Mouse (Mus musculus): Measurements from ENCODE around the gene Hes6. TPM values are rescaled to one million over a fixed set of nuclear protein-coding genes. Genes with fewer than 3 reads are reported as not detected.

Gene Hes6
- polyA plus RNA-seq (2011; ENCODE audit: insufficient read depth, insufficient read length, low replicate concordance, missing spikeins), result 23.3 and 32.9 TPM in 2 replicates

DNA sequence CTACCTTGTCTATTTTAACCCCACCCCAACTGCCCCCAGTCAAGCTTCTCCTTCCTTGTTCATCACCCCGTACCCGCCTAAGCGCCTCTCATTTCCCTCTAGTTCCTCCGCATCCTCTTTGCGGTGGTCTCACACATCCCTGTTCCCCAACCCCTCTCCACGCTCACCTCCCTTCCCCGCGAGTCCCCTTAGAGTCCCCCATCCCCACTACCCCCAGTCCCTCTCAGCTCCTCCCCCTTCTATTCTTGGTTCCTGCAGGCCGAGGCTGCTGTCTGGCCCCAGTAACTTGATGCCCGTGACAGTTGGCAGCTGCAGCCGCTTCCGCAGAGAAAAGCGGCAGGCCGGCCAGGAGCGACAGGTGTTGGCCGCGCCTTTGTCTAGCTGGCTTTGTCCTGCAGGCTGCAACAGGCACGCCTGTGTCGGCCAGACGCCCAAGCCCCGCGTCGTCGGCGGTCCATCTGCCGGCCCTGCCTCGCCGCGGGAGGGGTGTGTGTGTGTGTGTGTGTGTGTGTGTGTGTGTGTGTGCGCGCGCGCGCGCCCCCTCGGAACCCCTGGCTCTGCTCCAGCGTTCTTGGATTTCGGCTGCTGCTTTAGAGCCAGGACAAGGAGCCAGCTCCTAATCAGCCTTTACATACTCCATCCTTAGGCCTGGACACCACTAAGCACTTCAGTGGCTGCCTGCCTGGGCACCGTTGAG lies at the start of gene Hes6:
Gene Hes6 (minus strand): TSS at position 141 of the 697 bp plus-strand sequence.
- Histone ChIP-seq H3K4me3 (replicated peaks; ENCODE audit: control insufficient read depth, low read depth, low read length) (peak within 1 kb of the TSS; percentile 84), H3K27ac (ENCODE audit: control insufficient read depth, insufficient read depth, low read depth, low read length, poor library complexity) (peak within 1 kb of the TSS; percentile 90), H3K4me1 (ENCODE audit: control insufficient read depth, insufficient read depth, low read length) (peaks cover 2% of the 10 kb centered on the region)
- no peak for TF ChIP-seq CTCF (IDR thresholded peaks at IDR 0.05; ENCODE audit: control insufficient read depth, insufficient read depth, low read length)
- TF ChIP-seq POLR2A (IDR thresholded peaks at IDR 0.05; ENCODE audit: borderline replicate concordance, control insufficient read depth, low read depth, low read length), result peak; percentile 69; the same call in 1 of the 2 replicates
- under 1% methylated on average over 39 of the region's 39 CpGs for WGBS

- Histone ChIP-seq H3K4me1 (ENCODE audit: control insufficient read depth, insufficient read depth, low read length) (no peaks in the 10 kb centered on the region; the same call in 1 of the 2 replicates), H3K27ac (ENCODE audit: control insufficient read depth, insufficient read depth, low read depth, low read length, poor library complexity) (no peak overlapping the region), H3K4me3 (replicated peaks; ENCODE audit: control insufficient read depth, low read depth, low read length) (no peak overlapping the region)
- 83% methylated on average over 13 of the region's 13 CpGs for WGBS
- TF ChIP-seq POLR2A (IDR thresholded peaks at IDR 0.05; ENCODE audit: borderline replicate concordance, control insufficient read depth, low read depth, low read length) (no peak), CTCF (IDR thresholded peaks at IDR 0.05; ENCODE audit: control insufficient read depth, insufficient read depth, low read length) (no peak)
Observed at GRCm38 (mm10) chr1:91463336-91463995, 49.6 kb upstream of the Hes6 start.

DNA sequence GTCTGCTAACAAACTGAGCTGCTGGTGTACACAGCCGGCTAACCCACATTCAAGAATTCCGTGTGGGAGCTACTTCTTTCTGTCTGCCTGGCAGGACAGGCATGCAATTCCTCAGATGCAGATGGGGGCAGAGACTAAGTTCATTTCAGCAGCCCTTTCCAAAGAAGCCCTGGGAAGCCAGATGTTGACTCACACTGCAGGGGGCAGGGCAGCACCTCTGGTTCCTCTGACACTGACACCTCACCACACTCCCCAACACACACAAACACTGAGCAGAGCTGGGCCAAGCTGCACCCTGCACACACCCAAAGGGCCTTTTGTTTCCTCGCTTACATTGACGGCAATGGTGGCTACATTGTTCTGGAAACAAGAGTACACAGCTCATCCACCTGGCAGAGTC lies 46.7 kb upstream of the Hes6 start:
- WGBS, result 65% methylated on average over 4 of the region's 4 CpGs
- no peak overlapping the region for H3K4me3 ChIP-seq (replicated peaks; ENCODE audit: control insufficient read depth, low read depth, low read length)
- peaks cover 2% of the 10 kb centered on the region; the same call in 1 of the 2 replicates for H3K4me1 ChIP-seq (ENCODE audit: control insufficient read depth, insufficient read depth, low read length)

DNA sequence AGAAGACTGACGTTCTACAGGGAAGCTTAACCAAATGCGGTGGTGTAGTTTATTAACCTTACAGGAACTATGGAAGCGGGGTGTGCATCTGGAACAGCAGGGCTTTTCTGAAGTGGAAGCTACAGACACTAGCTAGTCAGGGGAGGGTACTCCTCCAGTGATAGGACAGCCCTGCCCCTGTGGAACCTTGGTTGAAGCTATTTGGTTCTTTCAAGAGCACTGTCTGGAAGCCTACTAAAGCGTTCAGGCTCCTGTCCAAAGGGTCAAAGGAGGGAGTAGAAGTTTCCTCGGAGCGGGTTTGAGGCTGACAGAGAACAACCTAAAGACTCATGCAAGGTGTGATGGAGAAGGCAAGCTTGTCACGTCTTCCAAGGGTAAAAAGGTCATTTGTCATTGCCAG lies 46.2 kb upstream of the Hes6 start:
- peaks cover 2% of the 10 kb centered on the region; the same call in 1 of the 2 replicates for H3K4me1 ChIP-seq (ENCODE audit: control insufficient read depth, insufficient read depth, low read length)
- H3K27ac ChIP-seq (ENCODE audit: control insufficient read depth, insufficient read depth, low read depth, low read length, poor library complexity), result no peak overlapping the region
- WGBS, result 29% methylated on average over 7 of the region's 7 CpGs
- TF ChIP-seq POLR2A (IDR thresholded peaks at IDR 0.05; ENCODE audit: borderline replicate concordance, control insufficient read depth, low read depth, low read length), result no peak
- TF ChIP-seq CTCF (IDR thresholded peaks at IDR 0.05; ENCODE audit: control insufficient read depth, insufficient read depth, low read length), result no peak
- no peak overlapping the region for H3K4me3 ChIP-seq (replicated peaks; ENCODE audit: control insufficient read depth, low read depth, low read length)

More for the DNA sequence above, 46.7 kb upstream of the Hes6 start:
- TF ChIP-seq CTCF (IDR thresholded peaks at IDR 0.05; ENCODE audit: control insufficient read depth, insufficient read depth, low read length), result no peak
- no peak for TF ChIP-seq POLR2A (IDR thresholded peaks at IDR 0.05; ENCODE audit: borderline replicate concordance, control insufficient read depth, low read depth, low read length)
- no peak overlapping the region for H3K27ac ChIP-seq (ENCODE audit: control insufficient read depth, insufficient read depth, low read depth, low read length, poor library complexity)

GRCm38 (mm10) chr1:91459059-91459809 lies 45.4 kb upstream of the Hes6 start, which contains the start of gene Per2:
Per2 (minus strand) TSS chr1:91459324.
- H3K4me1 ChIP-seq (ENCODE audit: control insufficient read depth, insufficient read depth, low read length), result peaks cover 2% of the 10 kb centered on the region; the same call in 1 of the 2 replicates
- under 1% methylated on average over 91 of the region's 91 CpGs for WGBS
- peak within 1 kb of the TSS; percentile 84 for H3K27ac ChIP-seq (ENCODE audit: control insufficient read depth, insufficient read depth, low read depth, low read length, poor library complexity)
- H3K4me3 ChIP-seq (replicated peaks; ENCODE audit: control insufficient read depth, low read depth, low read length), result peak within 1 kb of the TSS; percentile 71
- peak; percentile 43; the same call in 1 of the 2 replicates for TF ChIP-seq POLR2A (IDR thresholded peaks at IDR 0.05; ENCODE audit: borderline replicate concordance, control insufficient read depth, low read depth, low read length)
- peak; percentile 8; the same call in 1 of the 2 replicates for TF ChIP-seq CTCF (IDR thresholded peaks at IDR 0.05; ENCODE audit: control insufficient read depth, insufficient read depth, low read length)

DNA sequence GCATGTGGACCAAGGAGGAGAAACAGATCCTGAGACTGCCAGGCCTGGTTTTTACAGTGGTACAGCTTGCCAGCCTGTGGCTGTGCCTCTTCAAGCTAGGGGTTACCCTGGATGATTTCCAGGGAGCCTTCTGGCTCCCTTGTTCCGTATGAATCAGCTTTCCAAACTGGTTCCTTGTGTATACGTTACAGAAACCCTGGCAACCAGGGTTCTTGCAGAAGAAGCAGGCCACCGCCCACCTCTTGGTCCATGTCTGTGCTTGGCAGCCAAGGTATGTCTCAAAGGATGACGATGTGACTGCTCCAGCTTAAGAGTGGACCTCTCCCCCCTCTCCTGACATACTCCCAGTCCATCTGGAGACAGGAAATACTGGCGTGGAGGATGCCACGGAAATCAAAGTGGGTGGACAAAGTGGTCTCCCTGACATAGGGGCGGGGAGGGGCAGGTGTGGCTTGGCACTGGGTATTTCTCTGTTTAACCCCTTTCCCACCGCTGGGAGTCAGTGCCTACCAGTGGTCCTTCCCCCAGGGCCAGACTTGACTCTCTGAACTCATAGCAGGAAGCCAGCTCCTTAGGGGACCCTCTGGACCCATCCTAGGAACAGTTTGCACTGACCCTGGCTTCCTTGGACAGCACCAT lies 44.5 kb upstream of the Hes6 start:
- Histone ChIP-seq H3K27ac (ENCODE audit: control insufficient read depth, insufficient read depth, low read depth, low read length, poor library complexity) (peak overlapping the region; percentile 84), H3K4me1 (ENCODE audit: control insufficient read depth, insufficient read depth, low read length) (peaks cover 2% of the 10 kb centered on the region; the same call in 1 of the 2 replicates), H3K4me3 (replicated peaks; ENCODE audit: control insufficient read depth, low read depth, low read length) (peak overlapping the region; percentile 63)
- TF ChIP-seq CTCF (IDR thresholded peaks at IDR 0.05; ENCODE audit: control insufficient read depth, insufficient read depth, low read length) (no peak), POLR2A (IDR thresholded peaks at IDR 0.05; ENCODE audit: borderline replicate concordance, control insufficient read depth, low read depth, low read length) (no peak)
- WGBS, result 16% methylated on average over 8 of the region's 8 CpGs

- Histone ChIP-seq H3K4me1 (ENCODE audit: control insufficient read depth, insufficient read depth, low read length) (peaks cover 2% of the 10 kb centered on the region; the same call in 1 of the 2 replicates), H3K4me3 (replicated peaks; ENCODE audit: control insufficient read depth, low read depth, low read length) (no peak overlapping the region), H3K27ac (ENCODE audit: control insufficient read depth, insufficient read depth, low read depth, low read length, poor library complexity) (no peak overlapping the region)
- WGBS, result 33% methylated on average over 5 of the region's 5 CpGs
- no peak for TF ChIP-seq CTCF (IDR thresholded peaks at IDR 0.05; ENCODE audit: control insufficient read depth, insufficient read depth, low read length)
- no peak for TF ChIP-seq POLR2A (IDR thresholded peaks at IDR 0.05; ENCODE audit: borderline replicate concordance, control insufficient read depth, low read depth, low read length)
Observed at GRCm38 (mm10) chr1:91457698-91458097, 43.9 kb upstream of the Hes6 start.

Measured in bone marrow, adult 2 months (tissue).